Mouse (Mus musculus): Measurements from ENCODE around the gene Kdm3a. TPM values are rescaled to one million over a fixed set of nuclear protein-coding genes. Genes with fewer than 3 reads are reported as not detected.

The Kdm3a gene
- polyA plus RNA-seq, 1 experiment from 2014 or later, result 34.1 TPM

DNA sequence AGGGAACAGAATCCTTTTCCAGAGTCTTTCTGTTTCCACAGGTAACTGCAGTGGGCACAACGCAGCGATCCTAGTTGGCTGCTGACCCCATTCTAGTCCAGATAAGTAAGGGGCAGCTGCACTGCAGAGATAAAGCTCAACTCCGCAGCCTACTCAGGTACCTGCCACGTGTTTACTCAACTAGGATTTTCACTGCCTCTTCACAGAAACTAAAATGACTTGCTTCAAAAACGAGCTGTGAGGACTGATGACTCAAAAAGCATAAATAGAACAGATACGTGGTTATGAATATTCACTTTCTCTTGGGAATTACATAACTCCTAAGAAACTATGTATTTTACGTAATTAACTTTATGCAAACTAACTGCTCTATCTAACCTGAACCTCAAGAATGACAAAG, 22.8 kb downstream of the Kdm3a start:
- WGBS, result 74% methylated on average over 7 of the region's 7 CpGs
- Histone ChIP-seq H3K9ac (ENCODE audit: low read length) (no peak overlapping the region), H3K27ac (ENCODE audit: low read length) (no peak overlapping the region), H3K27me3 (ENCODE audit: control insufficient read depth, insufficient read depth, low read length) (no peaks in the 10 kb centered on the region), H3K4me1 (ENCODE audit: control insufficient read depth, insufficient read depth, low read length) (no peaks in the 10 kb centered on the region), H3K9me3 (replicated peaks; ENCODE audit: control insufficient read depth, low read length) (no peaks in the 10 kb centered on the region), H3K36me3 (ENCODE audit: control insufficient read depth, insufficient read depth) (peaks cover 52% of the 10 kb centered on the region), H3K4me3 (ENCODE audit: low read length) (no peak overlapping the region), H3K4me2 (ENCODE audit: low read depth, low read length) (no peak overlapping the region)
- no peak for ATAC-seq (replicated peaks; ENCODE audit: extremely low read depth, insufficient read depth, low FRiP score)

- H3K36me3 ChIP-seq (ENCODE audit: control insufficient read depth, insufficient read depth), result peaks cover 54% of the 10 kb centered on the region
- H3K27ac ChIP-seq (ENCODE audit: low read length), result no peak overlapping the region
These were observed 23.8 kb downstream of the Kdm3a start for GRCm38 (mm10) chr6:71608994-71609393.

GRCm38 (mm10) chr6:71607756-71608155, 25.0 kb downstream of the Kdm3a start:
- peaks cover 56% of the 10 kb centered on the region for H3K36me3 ChIP-seq (ENCODE audit: control insufficient read depth, insufficient read depth)
- H3K4me1 ChIP-seq (ENCODE audit: control insufficient read depth, insufficient read depth, low read length), result no peaks in the 10 kb centered on the region
- WGBS, result 89% methylated on average over 3 of the region's 3 CpGs
- H3K27me3 ChIP-seq (ENCODE audit: control insufficient read depth, insufficient read depth, low read length), result no peaks in the 10 kb centered on the region
- no peak overlapping the region for H3K4me2 ChIP-seq (ENCODE audit: low read depth, low read length)
- no peak overlapping the region for H3K27ac ChIP-seq (ENCODE audit: low read length)
- ATAC-seq (replicated peaks; ENCODE audit: extremely low read depth, insufficient read depth, low FRiP score), result no peak
- H3K9ac ChIP-seq (ENCODE audit: low read length), result no peak overlapping the region
- no peak overlapping the region for H3K4me3 ChIP-seq (ENCODE audit: low read length)
- no peaks in the 10 kb centered on the region for H3K9me3 ChIP-seq (replicated peaks; ENCODE audit: control insufficient read depth, low read length)

More at GRCm38 (mm10) chr6:71608994-71609393, 23.8 kb downstream of the Kdm3a start:
- no peak for ATAC-seq (replicated peaks; ENCODE audit: extremely low read depth, insufficient read depth, low FRiP score)
- H3K4me1 ChIP-seq (ENCODE audit: control insufficient read depth, insufficient read depth, low read length), result no peaks in the 10 kb centered on the region
- no peaks in the 10 kb centered on the region for H3K9me3 ChIP-seq (replicated peaks; ENCODE audit: control insufficient read depth, low read length)
- H3K4me2 ChIP-seq (ENCODE audit: low read depth, low read length), result no peak overlapping the region
- H3K4me3 ChIP-seq (ENCODE audit: low read length), result no peak overlapping the region
- H3K9ac ChIP-seq (ENCODE audit: low read length), result no peak overlapping the region
- no peaks in the 10 kb centered on the region for H3K27me3 ChIP-seq (ENCODE audit: control insufficient read depth, insufficient read depth, low read length)

DNA sequence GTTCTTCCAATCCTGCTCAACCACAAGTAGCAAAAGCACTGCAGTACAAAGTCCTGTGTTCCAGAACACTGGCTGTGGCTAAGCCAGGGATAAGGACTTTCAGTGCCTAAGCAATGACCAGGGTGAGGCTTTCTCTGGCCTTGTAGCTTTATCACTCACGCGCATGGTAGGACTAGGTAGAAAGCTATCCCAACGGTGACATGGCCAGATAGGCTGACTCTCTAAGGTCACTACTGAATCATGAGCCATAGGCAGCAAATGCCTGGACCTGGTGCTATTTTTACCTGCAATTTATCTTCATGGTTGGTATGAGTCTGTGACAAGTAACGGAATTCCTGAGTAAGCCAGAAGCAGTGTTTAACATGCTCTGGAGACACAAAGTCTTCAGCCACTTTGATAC, 42.6 kb downstream of the Kdm3a start:
- WGBS, result 46% methylated on average over 4 of the region's 4 CpGs
- Histone ChIP-seq H3K4me1 (ENCODE audit: control insufficient read depth, insufficient read depth, low read length) (peaks cover 11% of the 10 kb centered on the region; the same call in 1 of the 2 replicates), H3K27ac (ENCODE audit: low read length) (peak overlapping the region; percentile 84), H3K36me3 (ENCODE audit: control insufficient read depth, insufficient read depth) (peaks cover 60% of the 10 kb centered on the region), H3K27me3 (ENCODE audit: control insufficient read depth, insufficient read depth, low read length) (no peaks in the 10 kb centered on the region), H3K9ac (ENCODE audit: low read length) (no peak overlapping the region), H3K4me2 (ENCODE audit: low read depth, low read length) (no peak overlapping the region), H3K4me3 (ENCODE audit: low read length) (no peak overlapping the region), H3K9me3 (replicated peaks; ENCODE audit: control insufficient read depth, low read length) (no peaks in the 10 kb centered on the region)
- ATAC-seq (replicated peaks; ENCODE audit: extremely low read depth, insufficient read depth, low FRiP score), result peak; percentile 76

DNA sequence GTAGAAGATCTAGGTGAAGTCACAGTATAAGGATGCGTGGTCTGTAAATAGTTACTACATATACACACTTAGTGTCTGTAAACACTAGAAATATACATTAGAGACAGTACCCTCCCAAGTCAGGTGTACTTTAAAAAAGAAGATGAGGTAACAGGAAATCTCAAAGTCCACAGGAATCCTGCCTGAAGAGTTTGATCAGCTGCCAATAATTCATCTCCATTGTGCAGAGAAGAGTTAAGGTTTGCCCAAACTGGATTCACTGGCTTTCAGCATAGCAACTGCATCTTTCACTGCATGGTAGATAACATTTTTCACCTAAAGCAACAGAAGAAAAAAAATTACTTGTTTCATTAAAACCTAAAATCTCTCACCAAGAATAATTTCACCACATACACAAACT, 43.4 kb downstream of the Kdm3a start:
- Histone ChIP-seq H3K9me3 (replicated peaks; ENCODE audit: control insufficient read depth, low read length) (no peaks in the 10 kb centered on the region), H3K4me3 (ENCODE audit: low read length) (no peak overlapping the region), H3K27ac (ENCODE audit: low read length) (peak overlapping the region; percentile 84), H3K4me1 (ENCODE audit: control insufficient read depth, insufficient read depth, low read length) (peaks cover 11% of the 10 kb centered on the region; the same call in 1 of the 2 replicates), H3K9ac (ENCODE audit: low read length) (no peak overlapping the region), H3K4me2 (ENCODE audit: low read depth, low read length) (no peak overlapping the region), H3K27me3 (ENCODE audit: control insufficient read depth, insufficient read depth, low read length) (no peaks in the 10 kb centered on the region), H3K36me3 (ENCODE audit: control insufficient read depth, insufficient read depth) (peaks cover 53% of the 10 kb centered on the region)
- ATAC-seq (replicated peaks; ENCODE audit: extremely low read depth, insufficient read depth, low FRiP score), result no peak
- 95% methylated on average over 1 of the region's 1 CpGs for WGBS

GRCm38 (mm10) chr6:71583198-71583597, 49.6 kb downstream of the Kdm3a start:
- 85% methylated on average over 4 of the region's 4 CpGs for WGBS
- Histone ChIP-seq H3K27me3 (ENCODE audit: control insufficient read depth, insufficient read depth, low read length) (no peaks in the 10 kb centered on the region), H3K4me1 (ENCODE audit: control insufficient read depth, insufficient read depth, low read length) (no peaks in the 10 kb centered on the region), H3K4me2 (ENCODE audit: low read depth, low read length) (no peak overlapping the region), H3K9ac (ENCODE audit: low read length) (no peak overlapping the region), H3K36me3 (ENCODE audit: control insufficient read depth, insufficient read depth) (peaks cover 18% of the 10 kb centered on the region), H3K27ac (ENCODE audit: low read length) (no peak overlapping the region), H3K4me3 (ENCODE audit: low read length) (no peak overlapping the region), H3K9me3 (replicated peaks; ENCODE audit: control insufficient read depth, low read length) (no peaks in the 10 kb centered on the region)
- no peak for ATAC-seq (replicated peaks; ENCODE audit: extremely low read depth, insufficient read depth, low FRiP score)

DNA sequence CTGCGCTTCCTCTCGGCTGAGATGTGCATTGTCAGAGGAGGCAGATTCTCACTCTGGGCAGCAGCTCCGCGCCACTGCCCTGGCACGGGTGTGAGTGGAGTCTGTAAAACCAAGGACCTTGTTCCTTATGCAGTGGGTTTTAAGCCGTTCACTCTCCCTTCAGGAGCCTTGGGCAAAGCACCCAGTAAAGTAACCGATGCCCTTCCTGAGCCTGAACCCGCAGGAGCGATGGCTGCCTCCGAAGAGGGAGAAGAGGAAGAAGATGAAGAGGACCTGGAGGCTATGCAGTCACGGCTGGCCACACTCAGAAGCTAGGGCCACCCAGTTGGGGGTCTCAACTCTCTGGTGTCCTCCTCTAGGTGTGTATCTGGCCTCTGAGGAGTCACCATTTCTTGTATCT, 53.3 kb downstream of the Kdm3a start:
- Histone ChIP-seq H3K27ac (ENCODE audit: low read length) (no peak overlapping the region), H3K4me1 (ENCODE audit: control insufficient read depth, insufficient read depth, low read length) (no peaks in the 10 kb centered on the region), H3K36me3 (ENCODE audit: control insufficient read depth, insufficient read depth) (peaks cover 19% of the 10 kb centered on the region), H3K4me2 (ENCODE audit: low read depth, low read length) (no peak overlapping the region), H3K9ac (ENCODE audit: low read length) (no peak overlapping the region), H3K27me3 (ENCODE audit: control insufficient read depth, insufficient read depth, low read length) (no peaks in the 10 kb centered on the region), H3K9me3 (replicated peaks; ENCODE audit: control insufficient read depth, low read length) (no peaks in the 10 kb centered on the region), H3K4me3 (ENCODE audit: low read length) (no peak overlapping the region)
- 97% methylated on average over 11 of the region's 11 CpGs for WGBS
- no peak for ATAC-seq (replicated peaks; ENCODE audit: extremely low read depth, insufficient read depth, low FRiP score)

GRCm38 (mm10) chr6:71575359-71575758, 57.4 kb downstream of the Kdm3a start:
- H3K9ac ChIP-seq (ENCODE audit: low read length), result no peak overlapping the region
- H3K4me3 ChIP-seq (ENCODE audit: low read length), result no peak overlapping the region
- H3K27ac ChIP-seq (ENCODE audit: low read length), result no peak overlapping the region
- no peaks in the 10 kb centered on the region for H3K9me3 ChIP-seq (replicated peaks; ENCODE audit: control insufficient read depth, low read length)
- no peaks in the 10 kb centered on the region for H3K27me3 ChIP-seq (ENCODE audit: control insufficient read depth, insufficient read depth, low read length)
- H3K4me2 ChIP-seq (ENCODE audit: low read depth, low read length), result no peak overlapping the region
- WGBS, result 82% methylated on average over 1 of the region's 1 CpGs
- peaks cover 22% of the 10 kb centered on the region for H3K36me3 ChIP-seq (ENCODE audit: control insufficient read depth, insufficient read depth)
- ATAC-seq (replicated peaks; ENCODE audit: extremely low read depth, insufficient read depth, low FRiP score), result no peak
- H3K4me1 ChIP-seq (ENCODE audit: control insufficient read depth, insufficient read depth, low read length), result no peaks in the 10 kb centered on the region

DNA sequence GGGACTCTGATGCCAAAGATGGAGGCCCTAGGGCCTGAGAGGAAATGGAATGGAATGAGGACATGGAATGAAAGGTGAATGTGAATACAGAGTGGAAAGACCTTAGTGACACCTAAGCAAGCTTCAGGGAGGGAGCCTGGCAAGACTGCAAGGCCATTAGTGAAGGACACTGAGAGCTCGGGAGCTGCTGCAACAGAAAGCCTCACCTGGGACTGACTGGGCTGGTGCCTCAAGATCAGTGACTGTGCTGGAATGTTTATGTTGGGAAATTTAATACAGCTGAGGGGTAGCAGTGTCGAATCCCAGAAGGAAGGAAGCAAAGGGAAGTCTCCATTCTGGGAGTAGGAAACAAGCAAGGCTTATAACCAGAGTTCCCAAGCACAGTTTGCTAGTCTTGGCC, 63.8 kb downstream of the Kdm3a start:
- Histone ChIP-seq H3K4me3 (ENCODE audit: low read length) (no peak overlapping the region), H3K36me3 (ENCODE audit: control insufficient read depth, insufficient read depth) (peaks cover 16% of the 10 kb centered on the region), H3K9ac (ENCODE audit: low read length) (no peak overlapping the region), H3K27ac (ENCODE audit: low read length) (no peak overlapping the region), H3K9me3 (replicated peaks; ENCODE audit: control insufficient read depth, low read length) (no peaks in the 10 kb centered on the region), H3K4me2 (ENCODE audit: low read depth, low read length) (no peak overlapping the region), H3K4me1 (ENCODE audit: control insufficient read depth, insufficient read depth, low read length) (no peaks in the 10 kb centered on the region; the same call in 1 of the 2 replicates), H3K27me3 (ENCODE audit: control insufficient read depth, insufficient read depth, low read length) (no peaks in the 10 kb centered on the region)
- 43% methylated on average over 2 of the region's 2 CpGs for WGBS
- ATAC-seq (replicated peaks; ENCODE audit: extremely low read depth, insufficient read depth, low FRiP score), result no peak

DNA sequence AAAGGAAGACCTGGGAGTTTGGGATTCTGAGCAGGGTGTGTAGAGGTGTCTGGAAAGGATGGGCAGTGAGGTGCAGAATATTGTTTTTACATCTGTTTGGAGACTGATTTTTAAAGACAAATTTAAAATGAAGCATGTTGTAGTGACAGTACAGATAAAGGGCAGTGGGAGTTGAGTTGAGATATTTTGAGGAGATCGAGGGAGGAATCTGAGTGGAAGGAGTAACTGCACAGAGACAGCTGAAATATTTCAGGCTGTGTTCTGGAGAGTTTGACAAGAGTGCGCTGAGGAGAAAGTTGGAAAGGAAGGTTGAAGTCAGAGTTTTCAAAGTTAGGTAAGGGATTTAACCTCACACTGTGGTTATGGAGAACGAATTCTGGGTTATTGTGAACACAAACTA, 64.2 kb downstream of the Kdm3a start:
- Histone ChIP-seq H3K27ac (ENCODE audit: low read length) (no peak overlapping the region), H3K36me3 (ENCODE audit: control insufficient read depth, insufficient read depth) (peaks cover 16% of the 10 kb centered on the region), H3K9me3 (replicated peaks; ENCODE audit: control insufficient read depth, low read length) (no peaks in the 10 kb centered on the region), H3K4me2 (ENCODE audit: low read depth, low read length) (no peak overlapping the region), H3K4me1 (ENCODE audit: control insufficient read depth, insufficient read depth, low read length) (no peaks in the 10 kb centered on the region; the same call in 1 of the 2 replicates), H3K9ac (ENCODE audit: low read length) (no peak overlapping the region), H3K4me3 (ENCODE audit: low read length) (no peak overlapping the region), H3K27me3 (ENCODE audit: control insufficient read depth, insufficient read depth, low read length) (no peaks in the 10 kb centered on the region)
- no peak for ATAC-seq (replicated peaks; ENCODE audit: extremely low read depth, insufficient read depth, low FRiP score)
- 79% methylated on average over 3 of the region's 3 CpGs for WGBS
